In genomic region chr2:121128865-121129620, GRCm38 (mm10) we compare ENCODE assay signal across 16 mouse cellular contexts. TPM values are rescaled to one million over a fixed set of nuclear protein-coding genes. Genes with fewer than 3 reads are reported as not detected.
"Had no signal": no experiment of that assay in that cellular context is flagged by ENCODE, and none has a peak within 500 bp of the region (broad histone marks: within the 10 kb centered on the region; RNA-seq: fewer than 3 reads in every experiment).

No protein-coding gene starts in this region.

- H3K36me3 ChIP-seq: limb, embryonic 12.5 days; midbrain, embryonic 12.5 days; neural tube, embryonic 13.5 days had no signal

- DNase-seq: kidney, adult 9 months; kidney, postnatal 36 days; layer of hippocampus, adult 9-11 months; layer of hippocampus, postnatal 36 days; liver; lung, adult 18-20 months; right cerebral cortex, postnatal 25 days; thymus, postnatal 36 days had no signal

- H3K4me3 ChIP-seq: limb, embryonic 12.5 days; midbrain, embryonic 12.5 days; neural tube, embryonic 13.5 days had no signal

- H3K9ac ChIP-seq: limb, embryonic 12.5 days; liver, embryonic 14.5 days; midbrain, embryonic 12.5 days; neural tube, embryonic 13.5 days had no signal

- H3K4me2 ChIP-seq: limb, embryonic 12.5 days; midbrain, embryonic 12.5 days; neural tube, embryonic 13.5 days had no signal

- H3K27me3 ChIP-seq: limb, embryonic 12.5 days; midbrain, embryonic 12.5 days had no signal

- H3K27ac ChIP-seq: kidney, postnatal 0 days; limb, embryonic 12.5 days; liver, embryonic 14.5 days; midbrain, embryonic 12.5 days; neural tube, embryonic 13.5 days had no signal

- ATAC-seq: midbrain, embryonic 16.5 days had no signal

- H3K9me3 ChIP-seq: limb, embryonic 12.5 days; midbrain, embryonic 12.5 days; neural tube, embryonic 13.5 days had no signal

- H3K4me1 ChIP-seq: limb, embryonic 12.5 days; midbrain, embryonic 12.5 days; neural tube, embryonic 13.5 days had no signal

RNA-seq across cellular contexts. Expression of gene Tgm7, which starts 19.4 kb away (rescaled TPM):
- total RNA-seq: megakaryocyte-erythroid progenitor cell, adult 5-6 weeks had no signal
- polyA plus RNA-seq: limb, embryonic 12.5 days; liver, embryonic 14.5 days; midbrain, embryonic 12.5 days; midbrain, embryonic 16.5 days; small intestine, adult 2 months had no signal
